Mouse (Mus musculus): Measurements from ENCODE around the gene Flt1. TPM values are rescaled to one million over a fixed set of nuclear protein-coding genes. Genes with fewer than 3 reads are reported as not detected.
A peak's percentile ranks its signal among the peaks of the same experiment; 100 is the strongest.

Flt1 gene
- polyA plus RNA-seq, 1 experiment from 2014 or later: 12.2 TPM

DNA sequence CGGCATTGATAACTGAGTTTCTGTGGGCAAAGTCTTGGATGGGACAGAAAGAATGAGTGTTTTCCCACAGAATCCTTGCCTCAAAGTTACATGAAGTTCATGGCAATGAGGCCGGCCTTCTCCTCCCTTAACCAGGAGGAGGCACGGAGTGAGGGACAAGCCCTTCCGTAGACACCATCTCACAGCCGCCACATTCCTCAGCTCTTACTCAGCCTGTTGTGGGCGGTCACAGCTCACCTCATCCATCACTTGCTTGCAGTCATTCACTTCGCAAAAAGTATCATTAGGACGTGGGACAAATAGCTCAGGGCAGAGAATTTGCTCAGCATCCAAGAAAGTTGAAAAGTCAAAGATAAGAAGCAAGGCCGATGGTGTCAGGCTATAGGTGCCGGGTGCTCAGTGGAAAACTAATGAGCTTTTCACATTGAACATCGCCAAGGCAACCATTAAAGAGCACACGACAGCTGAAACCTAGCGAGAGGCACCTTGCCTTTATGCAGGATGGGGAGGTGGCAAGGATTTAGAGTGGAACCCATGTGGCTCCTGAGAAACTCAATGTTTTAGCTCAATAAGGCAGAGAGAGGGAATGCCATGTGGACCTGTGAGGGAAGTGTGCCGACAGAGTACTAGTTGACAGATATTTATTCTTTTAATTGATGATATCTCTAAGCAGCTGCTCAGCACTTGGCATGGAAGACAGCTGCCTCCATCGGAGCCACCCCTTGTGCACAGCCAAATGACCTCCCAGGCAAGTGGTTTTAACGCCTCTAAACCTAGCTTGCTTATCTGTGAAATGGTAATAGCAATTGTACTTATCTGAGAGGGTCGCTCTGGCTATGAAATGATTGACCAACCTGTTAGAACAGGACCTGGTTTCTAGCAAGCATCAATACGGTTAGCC lies 124.1 kb downstream of the Flt1 start:
- no peaks in the 10 kb centered on the region for H3K36me3 ChIP-seq (ENCODE audit: control insufficient read depth, insufficient read depth, low read length)
- H3K4me3 ChIP-seq (ENCODE audit: low read depth, low read length): no peak overlapping the region
- DNase-seq (ENCODE audit: low spot score) (peak; percentile 13), ATAC-seq (ENCODE audit: low read depth) (no peak)
- WGBS: 74% methylated on average over 18 of the region's 18 CpGs
- no peaks in the 10 kb centered on the region for H3K9me3 ChIP-seq (ENCODE audit: control insufficient read depth, low read length)
- no peaks in the 10 kb centered on the region for H3K27me3 ChIP-seq (replicated peaks; ENCODE audit: control insufficient read depth, insufficient read depth, low read length)
- no peaks in the 10 kb centered on the region; the same call in 1 of the 2 replicates for H3K4me1 ChIP-seq (ENCODE audit: control insufficient read depth, insufficient read depth, low read length)
- H3K4me2 ChIP-seq (ENCODE audit: low read depth, low read length): no peak overlapping the region
- H3K9ac ChIP-seq (ENCODE audit: low read depth, low read length): no peak overlapping the region
- no peak overlapping the region for H3K27ac ChIP-seq (replicated peaks; ENCODE audit: low read depth, low read length)

DNA sequence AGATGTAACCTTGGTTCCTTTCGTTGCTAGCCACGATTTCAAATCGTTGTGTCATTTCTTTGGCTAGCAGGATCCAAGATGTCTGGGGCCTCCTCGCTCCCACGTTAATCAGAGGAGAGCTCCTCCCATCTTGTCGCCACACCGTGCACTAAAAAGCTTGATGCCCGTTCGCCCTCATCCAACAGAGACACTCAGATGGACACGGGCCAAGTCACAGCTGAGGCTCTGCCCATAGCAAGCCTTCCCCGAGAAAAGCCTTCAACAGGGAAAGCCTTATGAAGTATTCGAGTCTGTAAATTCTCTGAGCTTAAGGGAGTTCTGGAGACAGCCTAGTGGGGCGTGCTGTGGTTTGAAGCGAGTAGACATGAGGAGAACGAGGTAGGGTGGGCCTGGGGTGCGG lies 128.0 kb downstream of the Flt1 start:
- H3K4me3 ChIP-seq (ENCODE audit: low read depth, low read length): no peak overlapping the region
- H3K4me2 ChIP-seq (ENCODE audit: low read depth, low read length): no peak overlapping the region
- H3K9ac ChIP-seq (ENCODE audit: low read depth, low read length): no peak overlapping the region
- WGBS: 64% methylated on average over 16 of the region's 16 CpGs
- no peaks in the 10 kb centered on the region for H3K27me3 ChIP-seq (replicated peaks; ENCODE audit: control insufficient read depth, insufficient read depth, low read length)
- no peaks in the 10 kb centered on the region for H3K36me3 ChIP-seq (ENCODE audit: control insufficient read depth, insufficient read depth, low read length)
- no peaks in the 10 kb centered on the region; the same call in 1 of the 2 replicates for H3K4me1 ChIP-seq (ENCODE audit: control insufficient read depth, insufficient read depth, low read length)
- DNase-seq (ENCODE audit: low spot score): peak; percentile 27
- H3K9me3 ChIP-seq (ENCODE audit: control insufficient read depth, low read length): no peaks in the 10 kb centered on the region
- no peak overlapping the region for H3K27ac ChIP-seq (replicated peaks; ENCODE audit: low read depth, low read length)
- no peak for ATAC-seq (ENCODE audit: low read depth)

GRCm38 (mm10) chr5:147589814-147590213 lies 136.0 kb downstream of the Flt1 start:
- Histone ChIP-seq H3K4me1 (ENCODE audit: control insufficient read depth, insufficient read depth, low read length) (no peaks in the 10 kb centered on the region), H3K27me3 (replicated peaks; ENCODE audit: control insufficient read depth, insufficient read depth, low read length) (no peaks in the 10 kb centered on the region), H3K9me3 (ENCODE audit: control insufficient read depth, low read length) (no peaks in the 10 kb centered on the region), H3K36me3 (ENCODE audit: control insufficient read depth, insufficient read depth, low read length) (no peaks in the 10 kb centered on the region), H3K4me2 (ENCODE audit: low read depth, low read length) (no peak overlapping the region), H3K4me3 (ENCODE audit: low read depth, low read length) (no peak overlapping the region), H3K9ac (ENCODE audit: low read depth, low read length) (no peak overlapping the region), H3K27ac (replicated peaks; ENCODE audit: low read depth, low read length) (peak overlapping the region; percentile 21; the same call in 1 of the 2 replicates)
- peak; percentile 26 for DNase-seq (ENCODE audit: low spot score)
- 0 out of 2 replicates have a peak, but pooled peaks have one; percentile 30 for ATAC-seq (ENCODE audit: low read depth)
- 60% methylated on average over 12 of the region's 12 CpGs for WGBS

DNA sequence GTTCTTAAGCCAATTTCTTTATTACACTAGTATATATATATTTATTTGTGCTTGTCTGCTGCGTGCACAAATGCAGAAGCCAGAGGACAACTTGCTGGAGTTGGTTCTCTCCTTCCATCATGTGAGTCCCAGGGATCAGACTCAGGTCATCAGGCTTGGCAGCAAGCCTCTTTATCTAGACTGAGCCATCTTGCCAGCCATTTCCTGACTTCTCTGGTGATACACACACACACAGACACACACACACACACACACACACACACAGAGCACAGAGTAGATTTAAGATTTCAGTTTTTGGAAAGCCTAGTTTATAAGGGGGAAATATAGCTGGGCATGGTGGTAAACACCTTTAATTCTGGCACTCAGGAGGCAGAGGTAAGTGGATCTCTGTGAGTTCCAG lies 140.7 kb downstream of the Flt1 start:
- Histone ChIP-seq H3K9ac (ENCODE audit: low read depth, low read length) (no peak overlapping the region), H3K4me1 (ENCODE audit: control insufficient read depth, insufficient read depth, low read length) (no peaks in the 10 kb centered on the region), H3K36me3 (ENCODE audit: control insufficient read depth, insufficient read depth, low read length) (no peaks in the 10 kb centered on the region), H3K4me2 (ENCODE audit: low read depth, low read length) (no peak overlapping the region), H3K9me3 (ENCODE audit: control insufficient read depth, low read length) (no peaks in the 10 kb centered on the region), H3K4me3 (ENCODE audit: low read depth, low read length) (no peak overlapping the region), H3K27ac (replicated peaks; ENCODE audit: low read depth, low read length) (no peak overlapping the region), H3K27me3 (replicated peaks; ENCODE audit: control insufficient read depth, insufficient read depth, low read length) (no peaks in the 10 kb centered on the region)
- ATAC-seq (ENCODE audit: low read depth) (no peak), DNase-seq (ENCODE audit: low spot score) (no peak)
- 56% methylated on average over 1 of the region's 1 CpGs for WGBS

- ATAC-seq (ENCODE audit: low read depth) (no peak), DNase-seq (ENCODE audit: low spot score) (no peak)
- no peaks in the 10 kb centered on the region for H3K9me3 ChIP-seq (ENCODE audit: control insufficient read depth, low read length)
- H3K4me1 ChIP-seq (ENCODE audit: control insufficient read depth, insufficient read depth, low read length): no peaks in the 10 kb centered on the region
- no peak overlapping the region for H3K4me2 ChIP-seq (ENCODE audit: low read depth, low read length)
- H3K36me3 ChIP-seq (ENCODE audit: control insufficient read depth, insufficient read depth, low read length): no peaks in the 10 kb centered on the region
- WGBS: 59% methylated on average over 9 of the region's 9 CpGs
- no peak overlapping the region for H3K9ac ChIP-seq (ENCODE audit: low read depth, low read length)
- H3K4me3 ChIP-seq (ENCODE audit: low read depth, low read length): no peak overlapping the region
- H3K27ac ChIP-seq (replicated peaks; ENCODE audit: low read depth, low read length): 0 out of 2 replicates have a peak overlapping the region, but pooled peaks have one; percentile 15
- no peaks in the 10 kb centered on the region for H3K27me3 ChIP-seq (replicated peaks; ENCODE audit: control insufficient read depth, insufficient read depth, low read length)
These were observed 141.2 kb downstream of the Flt1 start for GRCm38 (mm10) chr5:147584648-147585047.

DNA sequence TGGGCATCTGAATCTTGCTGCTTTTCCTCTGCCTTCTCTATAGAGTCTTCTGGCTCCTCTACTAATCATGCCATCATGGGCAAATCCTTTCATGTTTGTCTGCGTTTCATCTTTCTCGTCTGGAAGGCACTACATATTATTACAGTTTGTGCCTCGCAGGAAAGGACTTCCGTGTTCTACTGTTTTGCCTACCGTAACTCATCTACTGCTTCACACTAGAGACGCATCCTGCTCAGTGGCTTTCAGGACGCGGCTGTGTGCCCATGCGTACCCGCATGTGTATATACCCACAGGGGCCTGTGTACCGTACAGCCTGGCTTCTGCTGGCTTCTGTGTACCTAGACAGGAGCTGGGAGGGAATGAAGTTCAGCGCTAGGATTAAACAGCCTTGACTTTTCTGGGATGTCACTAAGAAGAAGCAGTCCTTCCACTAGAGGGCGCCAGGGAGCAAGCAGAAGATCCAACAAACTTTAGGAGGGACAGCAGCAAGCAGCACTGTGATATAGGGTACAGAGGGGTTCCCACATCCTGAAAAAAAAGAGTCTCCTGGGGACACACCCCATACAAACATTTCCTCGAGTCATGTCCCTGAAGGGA lies 142.0 kb downstream of the Flt1 start:
- WGBS: 40% methylated on average over 14 of the region's 14 CpGs
- H3K4me2 ChIP-seq (ENCODE audit: low read depth, low read length): no peak overlapping the region
- no peak for ATAC-seq (ENCODE audit: low read depth)

GRCm38 (mm10) chr5:147580181-147580580 lies 145.6 kb downstream of the Flt1 start:
- H3K27ac ChIP-seq (replicated peaks; ENCODE audit: low read depth, low read length): no peak overlapping the region
- no peak for ATAC-seq (ENCODE audit: low read depth)
- H3K4me3 ChIP-seq (ENCODE audit: low read depth, low read length): no peak overlapping the region
- no peaks in the 10 kb centered on the region for H3K36me3 ChIP-seq (ENCODE audit: control insufficient read depth, insufficient read depth, low read length)
- no peak overlapping the region for H3K4me2 ChIP-seq (ENCODE audit: low read depth, low read length)
- H3K27me3 ChIP-seq (replicated peaks; ENCODE audit: control insufficient read depth, insufficient read depth, low read length): no peaks in the 10 kb centered on the region
- H3K9ac ChIP-seq (ENCODE audit: low read depth, low read length): no peak overlapping the region
- 91% methylated on average over 13 of the region's 13 CpGs for WGBS
- DNase-seq (ENCODE audit: low spot score): no peak
- no peaks in the 10 kb centered on the region for H3K4me1 ChIP-seq (ENCODE audit: control insufficient read depth, insufficient read depth, low read length)
- no peaks in the 10 kb centered on the region for H3K9me3 ChIP-seq (ENCODE audit: control insufficient read depth, low read length)

More for the DNA sequence above, 142.0 kb downstream of the Flt1 start:
- Histone ChIP-seq H3K9me3 (ENCODE audit: control insufficient read depth, low read length) (no peaks in the 10 kb centered on the region), H3K9ac (ENCODE audit: low read depth, low read length) (no peak overlapping the region), H3K4me3 (ENCODE audit: low read depth, low read length) (no peak overlapping the region), H3K36me3 (ENCODE audit: control insufficient read depth, insufficient read depth, low read length) (no peaks in the 10 kb centered on the region), H3K27me3 (replicated peaks; ENCODE audit: control insufficient read depth, insufficient read depth, low read length) (no peaks in the 10 kb centered on the region), H3K27ac (replicated peaks; ENCODE audit: low read depth, low read length) (no peak overlapping the region), H3K4me1 (ENCODE audit: control insufficient read depth, insufficient read depth, low read length) (no peaks in the 10 kb centered on the region)
- peak; percentile 56 for DNase-seq (ENCODE audit: low spot score)

DNA sequence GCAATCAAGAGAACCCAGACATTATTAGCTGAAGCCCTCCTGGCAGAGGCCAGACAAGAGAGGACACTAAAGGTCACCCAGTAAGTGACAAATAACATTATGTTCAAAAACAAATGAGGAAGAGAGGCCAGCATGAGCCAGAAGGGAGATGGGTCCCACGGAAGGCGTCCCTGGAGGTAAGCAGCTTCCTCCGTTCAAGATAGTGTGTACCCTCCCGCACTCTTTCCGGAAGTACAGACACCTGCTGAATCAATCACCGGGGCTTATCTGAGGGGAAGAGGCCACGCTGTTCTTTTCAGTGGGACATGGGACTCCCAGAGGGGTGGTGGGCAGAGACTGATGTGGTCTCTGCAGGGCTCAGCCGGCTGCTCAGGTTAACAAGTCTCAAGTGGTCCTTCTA lies 146.1 kb downstream of the Flt1 start:
- H3K4me2 ChIP-seq (ENCODE audit: low read depth, low read length): no peak overlapping the region
- H3K27ac ChIP-seq (replicated peaks; ENCODE audit: low read depth, low read length): no peak overlapping the region
- H3K9ac ChIP-seq (ENCODE audit: low read depth, low read length): no peak overlapping the region
- WGBS: 78% methylated on average over 8 of the region's 8 CpGs
- DNase-seq (ENCODE audit: low spot score) (no peak), ATAC-seq (ENCODE audit: low read depth) (no peak)
- H3K9me3 ChIP-seq (ENCODE audit: control insufficient read depth, low read length): no peaks in the 10 kb centered on the region
- H3K4me3 ChIP-seq (ENCODE audit: low read depth, low read length): no peak overlapping the region
- no peaks in the 10 kb centered on the region for H3K27me3 ChIP-seq (replicated peaks; ENCODE audit: control insufficient read depth, insufficient read depth, low read length)
- no peaks in the 10 kb centered on the region for H3K4me1 ChIP-seq (ENCODE audit: control insufficient read depth, insufficient read depth, low read length)
- H3K36me3 ChIP-seq (ENCODE audit: control insufficient read depth, insufficient read depth, low read length): no peaks in the 10 kb centered on the region

All from embryonic facial prominence, embryonic 14.5 days (tissue).